Mouse (Mus musculus) kidney, adult 2 months (tissue): ENCODE data around the gene Bcas3.

Experiments used
- CTCF ChIP-seq: fragments of 200-500 bp; conservative IDR thresholded peaks from 2 replicates; pipeline ENCODE4 v1.5.1; 2011; ENCODE audit warnings: low read depth, mild to moderate bottlenecking, control low read depth, low read length, moderate library complexity, mixed read lengths; ENCODE audit not compliant: insufficient read depth, insufficient read length
- POLR2A ChIP-seq: fragments of 200-500 bp; IDR thresholded peaks from one replicate; pipeline ENCODE4 v1.6.1; 2011; ENCODE audit warnings: low read depth, low read length, control low read depth

- TF ChIP-seq POLR2A, result no peak
- TF ChIP-seq CTCF, result no peak
These were observed 493.5 kb downstream of the Bcas3 start for GRCm38 (mm10) chr11:85846509-85846908.
